8 mouse cellular contexts compared by ENCODE assay signal in genomic region chr11:102697338-102698017, GRCm38 (mm10). TPM values are rescaled to one million over a fixed set of nuclear protein-coding genes. Genes with fewer than 3 reads are reported as not detected.
A peak's percentile ranks its signal among the peaks of the same experiment; 100 is the strongest.
DNase-seq lines count a peak whose midpoint lies in the region; ATAC-seq and TF ChIP-seq lines count a peak whose summit lies in the region.

Gene Ccdc43 (minus strand): TSS chr11:102697782.

- peak; percentile 75 for ATAC-seq in Patski
- peak; percentile 99 for ATAC-seq in hindbrain, embryonic 13.5 days (ENCODE audit: low FRiP score)

- peak within 1 kb of the TSS; percentile 82 for H3K9ac ChIP-seq in hindbrain, embryonic 13.5 days

- H3K9me3 ChIP-seq in hindbrain, embryonic 13.5 days = no peaks in the 10 kb centered on the region

- H3K36me3 ChIP-seq in hindbrain, embryonic 13.5 days = peaks cover 16% of the 10 kb centered on the region

- DNase-seq in Patski (ENCODE audit: low read depth, low spot score) = peak; percentile 37
- DNase-seq in cerebellum, postnatal 14 days = peak; percentile 87 to 89
- peak; percentile 62 to 81 for DNase-seq in frontal cortex, postnatal 14 days (ENCODE audit: low spot score in 2 of 2)
- peak; percentile 83 to 88 for DNase-seq in layer of hippocampus, postnatal 14 days (ENCODE audit: low spot score in 2 of 2)
- DNase-seq in lung, postnatal 10 days = peak; percentile 88
- peak; percentile 88 for DNase-seq in ovary, postnatal 14 days (ENCODE audit: low spot score)
- DNase-seq in thymus, postnatal 10 days (ENCODE audit: low spot score in 2 of 2) = peak; percentile 57 to 77

- peak within 1 kb of the TSS; percentile 80 for H3K4me2 ChIP-seq in hindbrain, embryonic 13.5 days

- in situ Hi-C loops in Patski (cut with MboI; ENCODE audit: low pct_unique_long_range_greater_than_20kb) = no loop called here

- peaks cover 20% of the 10 kb centered on the region for H3K4me1 ChIP-seq in hindbrain, embryonic 13.5 days (replicated peaks)

- POLR2A ChIA-PET in Patski (lab: Charles Lee) = interaction anchor here (0.5 kb wide), 1 partner anchor 134 kb away, joined by 8 read pairs; no protein-coding TSS in a partner anchor

- under 1% methylated on average over 49 of the region's 49 CpGs for WGBS in hindbrain, embryonic 13.5 days

- H3K4me3 ChIP-seq in hindbrain, embryonic 13.5 days = peak within 1 kb of the TSS; percentile 74

- TF ChIP-seq CTCF in Patski (IDR thresholded peaks at IDR 0.05) = no peak

- CTCF ChIA-PET in Patski (lab: Charles Lee) = no interaction called here

- no peaks in the 10 kb centered on the region for H3K27me3 ChIP-seq in Patski
- no peaks in the 10 kb centered on the region for H3K27me3 ChIP-seq in hindbrain, embryonic 13.5 days

- H3K27ac ChIP-seq in hindbrain, embryonic 13.5 days = peak within 1 kb of the TSS; percentile 79

RNA-seq across cellular contexts. Expression of gene Ccdc43, which starts in this region (rescaled TPM):
- 41.4 TPM for polyA plus RNA-seq in Patski (2021)
- polyA plus RNA-seq in hindbrain, embryonic 13.5 days (2015; fragmentation: Nextera tagmentation; extraction: Ambion mirVana) = 38.4 and 39.4 TPM in 2 replicates
- total RNA-seq in layer of hippocampus, postnatal 14 days (2021) = 10 to 100 TPM; 37.9 to 41.3 TPM

Comparison
In these comparisons a context has a peak if more than half of its experiments do, and no peak if none do; other contexts are left out.
1. Peak in every context shown above with its lines: DNase-seq, ATAC-seq, H3K4me3 ChIP-seq and H3K27ac ChIP-seq.
2. DNase-seq: peak in every context shown above with its lines; median percentile 88 in cerebellum, postnatal 14 days; 88 in lung, postnatal 10 days; 88 in ovary, postnatal 14 days; 86 in layer of hippocampus, postnatal 14 days; 72 in frontal cortex, postnatal 14 days; 67 in thymus, postnatal 10 days; 37 in Patski.